Mouse (Mus musculus) MEL (cell line): ENCODE data around the gene Rpl12. TPM values are rescaled to one million over a fixed set of nuclear protein-coding genes. Genes with fewer than 3 reads are reported as not detected.

ENCODE experiments used
- DNase-seq: peaks from one replicate; pipeline ENCODE4 v3.0.0; 2011; ENCODE audit warnings: low read depth, low spot score
- H3K27ac ChIP-seq: 2 replicates; pipeline ENCODE4 v1.5.1; 2012; ENCODE audit warnings: low read depth, mild to moderate bottlenecking, control low read depth, low read length, moderate library complexity; ENCODE audit not compliant: control insufficient read depth
- H3K27me3 ChIP-seq, 2 experiments: fragments of 150-350 bp in 1 of 2; sonication (generic) in 1 of 2; 2 replicates each; pipeline ENCODE4 v1.6.1; 2012; ENCODE audit warnings: low read length in 2 of 2, mild to moderate bottlenecking in 2 of 2, improper control_type of control experiment in 1 of 2, moderate library complexity in 1 of 2; ENCODE audit not compliant: insufficient read depth in 2 of 2, control insufficient read depth in 1 of 2
- H3K36me3 ChIP-seq, 2 experiments: 2 replicates each; pipeline ENCODE4 v1.6.1; 2012 to 2014; ENCODE audit warnings: low read length in 2 of 2, improper control_type of control experiment in 1 of 2, inconsistent platforms in 1 of 2, mild to moderate bottlenecking in 1 of 2; ENCODE audit not compliant: insufficient read depth in 2 of 2, control insufficient read depth in 1 of 2
- H3K4me1 ChIP-seq, 2 experiments: fragments of 150-350 bp in 1 of 2; sonication (generic) in 1 of 2; 2 replicates each; pipeline ENCODE4 v1.6.1; 2012; ENCODE audit warnings: low read length in 2 of 2, improper control_type of control experiment in 1 of 2, mild to moderate bottlenecking in 1 of 2; ENCODE audit not compliant: insufficient read depth in 2 of 2, control insufficient read depth in 1 of 2
- H3K4me3 ChIP-seq, 2 experiments: fragments of 150-350 bp in 1 of 2; sonication (generic) in 1 of 2; 2 replicates each; pipeline ENCODE4 v1.5.1; 2012; ENCODE audit warnings: low read depth in 2 of 2, low read length in 2 of 2, mild to moderate bottlenecking in 2 of 2, moderate library complexity in 2 of 2, control low read depth in 1 of 2, improper control_type of control experiment in 1 of 2; ENCODE audit not compliant: control insufficient read depth in 1 of 2, insufficient read depth in 1 of 2
- H3K79me2 ChIP-seq: 2 replicates; pipeline ENCODE4 v1.6.1; 2012; ENCODE audit warnings: mild to moderate bottlenecking, low read length, moderate library complexity; ENCODE audit not compliant: control insufficient read depth, poor library complexity, insufficient read depth
- H3K9ac ChIP-seq: 2 replicates; pipeline ENCODE4 v1.6.1; 2012; ENCODE audit warnings: low read depth, mild to moderate bottlenecking, control low read depth, low read length, moderate library complexity; ENCODE audit not compliant: control insufficient read depth, poor library complexity, severe bottlenecking
- H3K9me3 ChIP-seq: fragments of 150-350 bp; sonication (generic); replicated peaks from 2 replicates; pipeline ENCODE4 v1.6.1; 2012; ENCODE audit warnings: mild to moderate bottlenecking, low read length, improper control_type of control experiment, moderate library complexity; ENCODE audit not compliant: insufficient read depth
- BHLHE40 ChIP-seq: IDR thresholded peaks from 2 replicates; pipeline ENCODE4 v1.6.1; 2012; ENCODE audit warnings: low read depth, mild to moderate bottlenecking, inconsistent platforms, low read length, improper control_type of control experiment, borderline replicate concordance
- CHD2 ChIP-seq: IDR thresholded peaks from 2 replicates; pipeline ENCODE4 v1.6.1; 2011; ENCODE audit warnings: low read length, improper control_type of control experiment
- ELF1 ChIP-seq: IDR thresholded peaks from 2 replicates; pipeline ENCODE4 v1.6.1; 2014; ENCODE audit warnings: low read depth, mild to moderate bottlenecking, inconsistent platforms, low read length, improper control_type of control experiment, moderate library complexity
- GABPA ChIP-seq: IDR thresholded peaks from 2 replicates; pipeline ENCODE4 v1.6.1; 2012; ENCODE audit warnings: low read depth, mild to moderate bottlenecking, inconsistent platforms, low read length, improper control_type of control experiment, moderate library complexity
- GATA1 ChIP-seq: IDR thresholded peaks from 2 replicates; pipeline ENCODE4 v1.6.1; 2011; ENCODE audit warnings: low read depth, low read length, improper control_type of control experiment
- MXI1 ChIP-seq: IDR thresholded peaks from 2 replicates; pipeline ENCODE4 v1.6.1; 2011; ENCODE audit warnings: mild to moderate bottlenecking, low read depth, low read length, improper control_type of control experiment
- MYB ChIP-seq: IDR thresholded peaks from 2 replicates; pipeline ENCODE4 v1.6.1; 2011; ENCODE audit warnings: mild to moderate bottlenecking, low read depth, low read length, improper control_type of control experiment
- MYC ChIP-seq: IDR thresholded peaks from 2 replicates; pipeline ENCODE4 v1.6.1; 2011; ENCODE audit warnings: low read depth, mild to moderate bottlenecking, low read length, improper control_type of control experiment, moderate library complexity
- NRF1 ChIP-seq: IDR thresholded peaks from 2 replicates; pipeline ENCODE4 v1.6.1; 2014; ENCODE audit warnings: low read depth, mild to moderate bottlenecking, inconsistent platforms, low read length, improper control_type of control experiment, moderate library complexity; ENCODE audit not compliant: poor library complexity, insufficient read depth, severe bottlenecking
- POLR2A ChIP-seq, 2 experiments: IDR thresholded peaks; 2 replicates each; pipeline ENCODE4 v1.6.1; 2011 to 2012; ENCODE audit warnings: low read length in 2 of 2, mild to moderate bottlenecking in 2 of 2, control low read depth in 1 of 2, improper control_type of control experiment in 1 of 2, low read depth in 1 of 2, moderate library complexity in 1 of 2; ENCODE audit not compliant: control insufficient read depth in 1 of 2, insufficient read depth in 1 of 2, poor library complexity in 1 of 2
- POLR2AphosphoS2 ChIP-seq: IDR thresholded peaks from 2 replicates; pipeline ENCODE4 v1.6.1; 2011; ENCODE audit warnings: low read length, improper control_type of control experiment
- POLR2AphosphoS5 ChIP-seq: IDR thresholded peaks from 2 replicates; pipeline ENCODE4 v1.6.1; 2012; ENCODE audit warnings: low read depth, borderline replicate concordance, mild to moderate bottlenecking, inconsistent platforms, low read length, moderate library complexity, mixed read lengths
- RAD21 ChIP-seq: IDR thresholded peaks from 2 replicates; pipeline ENCODE4 v1.6.1; 2011; ENCODE audit warnings: mild to moderate bottlenecking, low read depth, low read length, improper control_type of control experiment
- RCOR1 ChIP-seq: IDR thresholded peaks from 2 replicates; pipeline ENCODE4 v1.6.1; 2012; ENCODE audit warnings: low read depth, mild to moderate bottlenecking, inconsistent platforms, low read length, improper control_type of control experiment
- SIN3A ChIP-seq: IDR thresholded peaks from 2 replicates; pipeline ENCODE4 v1.6.1; 2012; ENCODE audit warnings: low read length, improper control_type of control experiment, inconsistent platforms
- SMC3 ChIP-seq: IDR thresholded peaks from 2 replicates; pipeline ENCODE4 v1.6.1; 2011; ENCODE audit warnings: low read depth, low read length, improper control_type of control experiment
- TAL1 ChIP-seq: IDR thresholded peaks from 2 replicates; pipeline ENCODE4 v1.6.1; 2012; ENCODE audit warnings: mild to moderate bottlenecking, inconsistent platforms, low read length, moderate library complexity, mixed read lengths
- USF1 ChIP-seq: IDR thresholded peaks from 2 replicates; pipeline ENCODE4 v1.6.1; 2014; ENCODE audit warnings: low read depth, mild to moderate bottlenecking, inconsistent platforms, low read length, improper control_type of control experiment, moderate library complexity
- USF2 ChIP-seq, 2 experiments: IDR thresholded peaks; 2 replicates each; pipeline ENCODE4 v1.6.1; 2011 to 2012; ENCODE audit warnings: improper control_type of control experiment in 2 of 2, low read length in 2 of 2, borderline replicate concordance in 1 of 2, inconsistent platforms in 1 of 2, low read depth in 1 of 2, mild to moderate bottlenecking in 1 of 2; ENCODE audit not compliant: insufficient read depth in 1 of 2
- ZC3H11A ChIP-seq: IDR thresholded peaks from 2 replicates; pipeline ENCODE4 v1.6.1; 2012; ENCODE audit warnings: low read depth, mild to moderate bottlenecking, inconsistent platforms, low read length, improper control_type of control experiment
- ZMIZ1 ChIP-seq: IDR thresholded peaks from 2 replicates; pipeline ENCODE4 v1.6.1; 2012; ENCODE audit warnings: low read depth, mild to moderate bottlenecking, inconsistent platforms, low read length, improper control_type of control experiment, moderate library complexity
- polyA plus RNA-seq, 2 experiments: library from polyadenylated mRNA; stranded (reverse) in 1 of 2; unstranded in 1 of 2; fragments of >175 nt in 1 of 2; fragments of >200 nt in 1 of 2; gene quantifications; 2 replicates each; pipeline versions ENCODE4 v1.2.1 to v1.2.4; 2012; ENCODE audit warnings: low replicate concordance in 2 of 2, low read depth in 1 of 2; ENCODE audit not compliant: insufficient read length in 2 of 2, insufficient read depth in 1 of 2, missing spikeins in 1 of 2
- total RNA-seq: library from RNA; depleted of rRNA; stranded (reverse); fragments of 300-350 nt; gene quantifications from 2 replicates; pipeline ENCODE4 v1.2.3, GENCODE M21; 2012

The Rpl12 gene
- total and polyA plus RNA-seq, 3 experiments: 116 to 1,842 TPM; not detected in 1

DNA sequence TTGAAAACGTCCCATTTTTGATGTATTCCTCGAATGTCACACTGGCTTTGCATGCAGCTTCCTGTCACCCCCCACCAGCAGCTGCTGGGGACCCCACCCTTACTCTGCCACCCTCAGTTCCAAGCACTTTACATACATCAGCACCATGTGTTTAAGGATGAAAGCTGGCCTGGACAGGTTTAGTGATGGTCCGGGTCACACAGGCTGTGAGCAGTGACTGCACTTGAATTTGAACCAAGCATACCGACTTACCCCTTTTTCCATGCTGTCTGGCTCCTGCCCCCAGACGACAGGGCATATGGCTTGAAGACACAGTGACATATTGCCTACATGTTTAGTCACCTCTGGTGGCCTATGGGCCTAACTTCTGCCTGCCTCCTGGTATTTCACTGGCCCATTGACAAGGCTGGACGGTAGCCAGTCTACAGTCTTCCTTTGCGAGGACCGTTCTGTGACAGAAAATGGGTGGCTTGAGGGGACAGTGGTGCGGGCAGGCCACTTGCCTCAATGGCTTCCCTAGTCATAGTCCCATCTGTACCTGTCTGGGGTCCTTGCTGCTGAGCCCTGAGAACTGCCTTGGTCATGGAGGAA lies 6.8 kb downstream of the Rpl12 start (continued):
- no peak for TF ChIP-seq ELF1
- TF ChIP-seq, all 39 proteins: peak for 0

- Histone ChIP-seq H3K4me3 (no peak overlapping the region), H3K9me3 (no peaks in the 10 kb centered on the region)
- TF ChIP-seq SIN3A (no peak), GABPA (no peak)
These were observed 8.0 kb downstream of the Rpl12 start for GRCm38 (mm10) chr2:32969326-32969725.

DNA sequence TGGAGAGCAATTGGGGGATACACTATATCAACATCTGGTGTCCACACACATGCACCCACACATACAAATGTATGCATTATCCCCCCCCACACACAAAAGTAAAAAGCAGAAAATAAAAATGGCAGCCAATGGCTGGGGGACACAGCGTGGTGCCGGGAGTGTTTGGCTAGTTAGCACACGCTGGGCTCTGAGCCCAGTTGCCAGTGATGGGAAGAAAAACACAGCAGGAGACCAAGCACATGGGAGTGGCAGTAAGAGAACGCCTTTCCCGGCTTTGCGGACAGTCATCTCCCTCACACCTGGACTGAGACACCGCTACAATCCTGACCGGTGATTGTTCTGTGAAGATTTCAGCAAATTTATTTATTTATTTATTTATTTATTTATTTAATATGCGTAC lies 9.9 kb downstream of the Rpl12 start:
- no peaks in the 10 kb centered on the region for H3K36me3 ChIP-seq
- no peaks in the 10 kb centered on the region for H3K4me1 ChIP-seq
- no peaks in the 10 kb centered on the region for H3K9me3 ChIP-seq
- DNase-seq: no peak
- no peak overlapping the region for H3K27ac ChIP-seq
- no peaks in the 10 kb centered on the region for H3K27me3 ChIP-seq
- TF ChIP-seq POLR2A (IDR thresholded peaks at IDR 0.05; ENCODE audit: control insufficient read depth in 1 of 2, insufficient read depth in 1 of 2, low read depth in 1 of 2, low read length in 2 of 2, poor library complexity in 1 of 2): no peak
- no peak for TF ChIP-seq USF1
- TF ChIP-seq ZMIZ1: no peak
- no peak for TF ChIP-seq GABPA
- no peak for TF ChIP-seq BHLHE40
- no peak for TF ChIP-seq TAL1
- TF ChIP-seq USF2 (IDR thresholded peaks at IDR 0.05; ENCODE audit: borderline replicate concordance in 1 of 2, insufficient read depth in 1 of 2, low read depth in 1 of 2, low read length in 2 of 2): no peak
- no peak for TF ChIP-seq POLR2AphosphoS5
- TF ChIP-seq RAD21: no peak
- no peak for TF ChIP-seq MYC
- no peak for TF ChIP-seq MXI1
- TF ChIP-seq ZC3H11A: no peak
- TF ChIP-seq POLR2AphosphoS2: no peak
- TF ChIP-seq SMC3: no peak
- TF ChIP-seq MYB: no peak
- no peak for TF ChIP-seq NRF1
- no peak for TF ChIP-seq GATA1
- TF ChIP-seq RCOR1: no peak
- TF ChIP-seq CHD2: no peak
- TF ChIP-seq, all 39 proteins: peak for 0
- H3K9ac ChIP-seq: no peak overlapping the region
- peaks cover 9% of the 10 kb centered on the region; the same call in 1 of the 2 replicates for H3K79me2 ChIP-seq
- no peak overlapping the region for H3K4me3 ChIP-seq

More at GRCm38 (mm10) chr2:32969326-32969725, 8.0 kb downstream of the Rpl12 start:
- DNase-seq: no peak
- Histone ChIP-seq H3K27ac (no peak overlapping the region), H3K27me3 (no peaks in the 10 kb centered on the region), H3K36me3 (peaks cover under 1% of the 10 kb centered on the region in 2 experiments), H3K79me2 (peaks cover 11% of the 10 kb centered on the region), H3K9ac (no peak overlapping the region), H3K4me1 (no peaks in the 10 kb centered on the region)
